Mouse (Mus musculus) bone marrow macrophage, adult 2 months (primary cell): ENCODE measurements around the gene Stub1.

Source experiments
- CTCF ChIP-seq: IDR thresholded peaks from 2 replicates; pipeline ENCODE4 v1.5.1; 2012; ENCODE audit warnings: low read depth, mild to moderate bottlenecking, low read length, moderate library complexity
- POLR2A ChIP-seq: IDR thresholded peaks from 2 replicates; pipeline ENCODE4 v1.6.1; 2012; ENCODE audit warnings: mild to moderate bottlenecking, low read depth, low read length, borderline replicate concordance

DNA sequence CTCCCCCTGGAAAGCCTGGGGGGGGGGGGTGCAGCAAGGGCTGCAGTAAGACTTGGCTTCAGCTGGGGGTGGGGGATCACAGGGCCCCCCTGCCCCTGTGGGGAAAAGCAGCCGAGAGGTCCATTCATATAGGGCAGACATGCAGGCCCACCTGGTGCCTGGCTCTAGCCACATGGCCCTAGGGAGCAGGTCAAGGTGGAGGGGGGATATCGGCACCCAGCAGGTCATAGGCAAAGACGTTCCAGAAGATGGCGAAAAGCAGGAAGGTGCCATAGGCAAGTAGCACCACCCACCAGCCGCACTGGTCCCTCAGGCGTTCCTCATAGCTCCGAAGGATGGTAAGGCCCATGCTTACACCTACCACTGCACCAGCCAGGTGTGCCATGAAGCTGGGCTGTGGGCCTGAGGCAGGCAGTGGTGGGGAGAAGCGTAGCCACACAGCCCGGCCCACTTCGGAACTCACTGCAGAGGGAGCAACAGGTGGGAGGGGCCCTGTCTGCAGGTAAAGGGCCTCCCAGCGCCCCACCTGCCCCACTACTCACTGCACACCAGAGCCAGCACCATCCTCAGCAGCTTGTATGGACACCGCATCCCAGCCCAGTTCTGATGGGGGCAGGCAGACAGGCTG, 1.5 kb upstream of the Stub1 start:
- no peak for TF ChIP-seq POLR2A
- no peak for TF ChIP-seq CTCF
